ENCODE assay signal across 19 mouse cellular contexts in genomic region chr9:95311671-95312070, GRCm38 (mm10).
DNase-seq lines count a peak whose midpoint lies in the region; ATAC-seq and TF ChIP-seq lines count a peak whose summit lies in the region.
"Had no signal": no experiment of that assay in that cellular context is flagged by ENCODE, and none has a peak within 500 bp of the region (broad histone marks: within the 10 kb centered on the region; RNA-seq: fewer than 3 reads in every experiment).

No protein-coding gene starts in this region.

- peak; percentile 29 for DNase-seq in thymus, adult 2 months
- no peak for DNase-seq in thymus, postnatal 0 days (ENCODE audit: low spot score)
- peak; percentile 45 for DNase-seq in thymus, postnatal 25 days
- no peak for DNase-seq in Muller cell, postnatal 12 days (ENCODE audit: inconsistent ontology term)
- no peak for DNase-seq in hindbrain, embryonic 10.5 days (ENCODE audit: low spot score)
- no peak for DNase-seq in left cerebral cortex, postnatal 25 days (ENCODE audit: low spot score in 2 of 2)
- DNase-seq: adrenal gland, postnatal 14 days; B cell, adult 2 months; cerebellum, adult 11-12 months; cerebellum, adult 9-10 months; cerebellum, postnatal 25 days; gastrocnemius, postnatal 14 days; heart, postnatal 36 days had no signal

- no peak overlapping the region for H3K4me3 ChIP-seq in thymus, adult 2 months (ENCODE audit: control insufficient read depth, insufficient read depth, low read length)
- no peak overlapping the region for H3K4me3 ChIP-seq in hindbrain, embryonic 10.5 days
- H3K4me3 ChIP-seq: embryonic facial prominence, embryonic 12.5 days; forebrain, embryonic 15.5 days; heart, embryonic 13.5 days; hindbrain, embryonic 12.5 days had no signal

- TF ChIP-seq CTCF in thymus, adult 2 months (IDR thresholded peaks at IDR 0.05; ENCODE audit: borderline replicate concordance, control insufficient read depth, extremely low read depth, insufficient read depth, low read length, poor library complexity), result no peak

- no peak overlapping the region for H3K27ac ChIP-seq in thymus, adult 2 months (ENCODE audit: control insufficient read depth, insufficient read depth, low read length)
- no peak overlapping the region for H3K27ac ChIP-seq in hindbrain, embryonic 10.5 days
- H3K27ac ChIP-seq: embryonic facial prominence, embryonic 12.5 days; forebrain, embryonic 15.5 days; heart, embryonic 13.5 days; hindbrain, embryonic 12.5 days had no signal

- peaks cover 8% of the 10 kb centered on the region for H3K4me1 ChIP-seq in thymus, adult 2 months (replicated peaks; ENCODE audit: control insufficient read depth, insufficient read depth, low read length)
- no peaks in the 10 kb centered on the region for H3K4me1 ChIP-seq in hindbrain, embryonic 10.5 days (replicated peaks)
- H3K4me1 ChIP-seq: embryonic facial prominence, embryonic 12.5 days; forebrain, embryonic 15.5 days; heart, embryonic 13.5 days; hindbrain, embryonic 12.5 days had no signal

- intact Hi-C loops in left cerebral cortex, postnatal 25 days (cut with DNase I), result no loop called here

- H3K36me3 ChIP-seq in thymus, adult 2 months (ENCODE audit: control insufficient read depth, insufficient read depth, low read length), result no peaks in the 10 kb centered on the region
- no peaks in the 10 kb centered on the region for H3K36me3 ChIP-seq in hindbrain, embryonic 10.5 days
- H3K36me3 ChIP-seq: embryonic facial prominence, embryonic 12.5 days; forebrain, embryonic 15.5 days; heart, embryonic 13.5 days; hindbrain, embryonic 12.5 days had no signal

- H3K27me3 ChIP-seq in thymus, adult 2 months (ENCODE audit: control insufficient read depth, insufficient read depth, low read length), result no peaks in the 10 kb centered on the region
- H3K27me3 ChIP-seq in hindbrain, embryonic 10.5 days (ENCODE audit: insufficient read depth, poor library complexity, severe bottlenecking), result no peaks in the 10 kb centered on the region
- H3K27me3 ChIP-seq: embryonic facial prominence, embryonic 12.5 days; forebrain, embryonic 15.5 days; heart, embryonic 13.5 days; hindbrain, embryonic 12.5 days had no signal

- no peaks in the 10 kb centered on the region for H3K9me3 ChIP-seq in hindbrain, embryonic 10.5 days
- H3K9me3 ChIP-seq: embryonic facial prominence, embryonic 12.5 days; forebrain, embryonic 15.5 days; heart, embryonic 13.5 days; hindbrain, embryonic 12.5 days had no signal

- 78% methylated on average over 3 of the region's 3 CpGs for WGBS in thymus, adult 2 months
- 86% methylated on average over 3 of the region's 3 CpGs for WGBS in hindbrain, embryonic 10.5 days

- no peak for TF ChIP-seq POLR2A in thymus, adult 2 months (IDR thresholded peaks at IDR 0.05; ENCODE audit: control insufficient read depth, extremely low read depth, insufficient read depth, low read length, poor library complexity)

- ATAC-seq in inflammation-experienced regulatory T-cells, adult 6 months, result peak; percentile 69
- ATAC-seq: forebrain, embryonic 15.5 days; hindbrain, embryonic 16.5 days had no signal

Comparison
In these comparisons a context has a peak if more than half of its experiments do, and no peak if none do; other contexts are left out.
1. DNase-seq: peak in thymus, adult 2 months (single experiment) and thymus, postnatal 25 days (single experiment); none in thymus, postnatal 0 days (single experiment), Muller cell, postnatal 12 days (single experiment), hindbrain, embryonic 10.5 days (single experiment) and left cerebral cortex, postnatal 25 days (0 of 2).